8 mouse cellular contexts compared by ENCODE assay signal in the genomic region with DNA sequence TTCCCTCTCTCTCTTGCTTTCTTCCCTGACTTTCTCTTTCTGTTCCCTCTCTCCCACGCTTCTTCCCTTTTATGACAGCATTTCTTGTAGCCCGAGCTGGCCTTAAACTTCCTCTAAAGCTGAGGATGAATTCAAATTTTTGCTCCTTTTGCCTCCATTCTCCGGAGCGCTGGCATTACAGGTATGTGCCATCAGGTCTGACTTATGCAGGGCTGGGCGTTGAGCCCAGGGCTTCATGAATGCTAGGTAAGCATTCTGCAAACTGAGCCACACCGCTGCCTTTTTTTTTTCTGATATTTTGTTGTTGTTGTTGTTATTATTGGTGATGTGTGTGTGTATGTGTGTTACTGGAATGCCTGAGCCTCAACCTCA. TPM values are rescaled to one million over a fixed set of nuclear protein-coding genes. Genes with fewer than 3 reads are reported as not detected.
DNase-seq lines count a peak whose midpoint lies in the region; ATAC-seq and TF ChIP-seq lines count a peak whose summit lies in the region.

No protein-coding gene starts in this region.

- peak overlapping the region; percentile 91 for H3K4me2 ChIP-seq in hindbrain, embryonic 14.5 days (replicated peaks)
- H3K4me2 ChIP-seq in midbrain, embryonic 14.5 days (ENCODE audit: low read length), result peak overlapping the region; percentile 98

- TF ChIP-seq CTCF in kidney, adult 2 months (conservative IDR thresholded peaks at IDR 0.05; ENCODE audit: insufficient read depth, insufficient read length, low read depth, low read length), result no peak

- peak; percentile 9; the same call in 1 of the 2 replicates for ATAC-seq in common myeloid progenitor, adult 5-6 weeks (replicated peaks; ENCODE audit: low read depth, poor library complexity, severe bottlenecking)
- ATAC-seq in hindbrain, embryonic 14.5 days (ENCODE audit: low FRiP score), result no peak
- no peak for ATAC-seq in midbrain, embryonic 14.5 days (ENCODE audit: low FRiP score, low TSS enrichment)

- no peaks in the 10 kb centered on the region for H3K36me3 ChIP-seq in kidney, adult 2 months (ENCODE audit: control insufficient read depth, insufficient read depth, low read length)
- H3K36me3 ChIP-seq in hindbrain, embryonic 14.5 days (replicated peaks; ENCODE audit: control insufficient read depth, insufficient read depth), result peaks cover 43% of the 10 kb centered on the region
- H3K36me3 ChIP-seq in midbrain, embryonic 14.5 days (ENCODE audit: control insufficient read depth, insufficient read depth, low read length), result peaks cover 42% of the 10 kb centered on the region

- peak overlapping the region; percentile 96 for H3K9ac ChIP-seq in hindbrain, embryonic 14.5 days
- H3K9ac ChIP-seq in midbrain, embryonic 14.5 days (replicated peaks; ENCODE audit: low read length), result peak overlapping the region; percentile 94

- H3K27ac ChIP-seq in kidney, adult 2 months (ENCODE audit: insufficient read depth, low read depth, low read length), result no peak overlapping the region
- peak overlapping the region; percentile 82 for H3K27ac ChIP-seq in hindbrain, embryonic 14.5 days
- peak overlapping the region; percentile 82 for H3K27ac ChIP-seq in midbrain, embryonic 14.5 days (replicated peaks; ENCODE audit: low read depth, low read length)

- TF ChIP-seq POLR2A in kidney, adult 2 months (IDR thresholded peaks at IDR 0.05; ENCODE audit: low read depth, low read length), result no peak

- H3K27me3 ChIP-seq in kidney, adult 2 months (replicated peaks; ENCODE audit: control insufficient read depth, insufficient read depth, low read length), result no peaks in the 10 kb centered on the region
- no peaks in the 10 kb centered on the region for H3K27me3 ChIP-seq in hindbrain, embryonic 14.5 days (ENCODE audit: control insufficient read depth, insufficient read depth, low read length)
- H3K27me3 ChIP-seq in midbrain, embryonic 14.5 days (ENCODE audit: control insufficient read depth, insufficient read depth, low read length), result no peaks in the 10 kb centered on the region

- H3K4me3 ChIP-seq in kidney, adult 2 months (ENCODE audit: insufficient read depth, low read depth, low read length), result peak overlapping the region; percentile 71
- H3K4me3 ChIP-seq in hindbrain, embryonic 14.5 days (replicated peaks; ENCODE audit: low read length), result peak overlapping the region; percentile 93
- H3K4me3 ChIP-seq in midbrain, embryonic 14.5 days (replicated peaks; ENCODE audit: low read depth, low read length), result peak overlapping the region; percentile 94

- H3K4me1 ChIP-seq in kidney, adult 2 months (ENCODE audit: control insufficient read depth, insufficient read depth, low read length), result peaks cover 4% of the 10 kb centered on the region; the same call in 1 of the 2 replicates
- H3K4me1 ChIP-seq in hindbrain, embryonic 14.5 days (replicated peaks; ENCODE audit: control insufficient read depth, insufficient read depth, low read length), result peaks cover 20% of the 10 kb centered on the region
- peaks cover 19% of the 10 kb centered on the region for H3K4me1 ChIP-seq in midbrain, embryonic 14.5 days (ENCODE audit: control insufficient read depth, insufficient read depth, low read length)

- H3K9me3 ChIP-seq in hindbrain, embryonic 14.5 days (ENCODE audit: control insufficient read depth, low read length), result no peaks in the 10 kb centered on the region
- H3K9me3 ChIP-seq in midbrain, embryonic 14.5 days (ENCODE audit: control insufficient read depth, low read length), result no peaks in the 10 kb centered on the region

- WGBS in kidney, adult 2 months, result 4% methylated on average over 6 of the region's 6 CpGs
- WGBS in hindbrain, embryonic 14.5 days, result 14% methylated on average over 6 of the region's 6 CpGs
- WGBS in midbrain, embryonic 14.5 days, result 16% methylated on average over 6 of the region's 6 CpGs

- DNase-seq in kidney, adult 2 months, result peak; percentile 26
- DNase-seq in kidney, adult 18-20 months, result no peak
- DNase-seq in hindbrain, embryonic 14.5 days (ENCODE audit: low spot score), result no peak
- no peak for DNase-seq in midbrain, embryonic 14.5 days
- DNase-seq in ovary, adult 18-20 months (ENCODE audit: low spot score), result no peak
- no peak for DNase-seq in right cerebral cortex, adult 18-20 months
- no peak for DNase-seq in right cerebral cortex, adult 2 months (ENCODE audit: low spot score in 2 of 2)

RNA-seq across cellular contexts. Expression of a gene that starts 0.4 kb away (rescaled TPM):
- 28.5 and 35.1 TPM in 2 replicates for polyA plus RNA-seq in kidney, adult 2 months (2012; rRNA removed)
- total RNA-seq in common myeloid progenitor, adult 5-6 weeks (2017), result 28.9 and 34.1 TPM in 2 replicates
- polyA plus RNA-seq in hindbrain, embryonic 14.5 days (2014; fragmentation: Nextera tagmentation; extraction: Ambion mirVana), result 19.5 and 19.7 TPM in 2 replicates
- 15.0 and 20.2 TPM in 2 replicates for polyA plus RNA-seq in midbrain, embryonic 14.5 days (2014; fragmentation: Nextera tagmentation; extraction: Ambion mirVana)

RNA-seq across cellular contexts. Expression of a gene that starts 8.4 kb away (rescaled TPM):
- 0.13 and 0.19 TPM in 2 replicates for polyA plus RNA-seq in kidney, adult 2 months (2012; rRNA removed)
- total RNA-seq in common myeloid progenitor, adult 5-6 weeks (2017), result 0.34 TPM in 1 of 2 replicates, not detected in the other
- 2.6 and 2.9 TPM in 2 replicates for polyA plus RNA-seq in hindbrain, embryonic 14.5 days (2014; fragmentation: Nextera tagmentation; extraction: Ambion mirVana)
- 1.4 and 2.0 TPM in 2 replicates for polyA plus RNA-seq in midbrain, embryonic 14.5 days (2014; fragmentation: Nextera tagmentation; extraction: Ambion mirVana)

RNA-seq across cellular contexts. Expression of a gene that starts 8.9 kb away (rescaled TPM):
- 362 and 389 TPM in 2 replicates for polyA plus RNA-seq in kidney, adult 2 months (2012; rRNA removed)
- 31.0 and 43.3 TPM in 2 replicates for total RNA-seq in common myeloid progenitor, adult 5-6 weeks (2017)
- polyA plus RNA-seq in hindbrain, embryonic 14.5 days (2014; fragmentation: Nextera tagmentation; extraction: Ambion mirVana), result 74.7 and 85.0 TPM in 2 replicates
- polyA plus RNA-seq in midbrain, embryonic 14.5 days (2014; fragmentation: Nextera tagmentation; extraction: Ambion mirVana), result 71.5 and 90.0 TPM in 2 replicates

RNA-seq across cellular contexts. Expression of a gene that starts 15.6 kb away (rescaled TPM):
- polyA plus RNA-seq in kidney, adult 2 months (2012; rRNA removed), result not detected in 2 replicates
- not detected in 2 replicates for total RNA-seq in common myeloid progenitor, adult 5-6 weeks (2017)
- 0.15 TPM in 1 of 2 replicates, not detected in the other for polyA plus RNA-seq in hindbrain, embryonic 14.5 days (2014; fragmentation: Nextera tagmentation; extraction: Ambion mirVana)
- polyA plus RNA-seq in midbrain, embryonic 14.5 days (2014; fragmentation: Nextera tagmentation; extraction: Ambion mirVana), result 0.19 TPM in 1 of 2 replicates, not detected in the other

RNA-seq across cellular contexts. Expression of a gene that starts 15.6 kb away (rescaled TPM):
- polyA plus RNA-seq in kidney, adult 2 months (2012; rRNA removed), result 1.2 and 1.5 TPM in 2 replicates
- 5.3 and 7.1 TPM in 2 replicates for total RNA-seq in common myeloid progenitor, adult 5-6 weeks (2017)
- 23.9 and 24.2 TPM in 2 replicates for polyA plus RNA-seq in hindbrain, embryonic 14.5 days (2014; fragmentation: Nextera tagmentation; extraction: Ambion mirVana)
- 37.3 and 59.5 TPM in 2 replicates for polyA plus RNA-seq in midbrain, embryonic 14.5 days (2014; fragmentation: Nextera tagmentation; extraction: Ambion mirVana)
